Mouse (Mus musculus) limb, embryonic 10.5 days (tissue): ENCODE data around the gene Ptpn13. TPM values are rescaled to one million over a fixed set of nuclear protein-coding genes. Genes with fewer than 3 reads are reported as not detected.

Experiments
- DNase-seq: peaks from one replicate; pipeline ENCODE4 v3.0.0-alpha.2; 2017; ENCODE audit warnings: low spot score
- H3K27ac ChIP-seq: fragments of 300-500 bp; sonication (generic); 2 replicates; pipeline ENCODE4 v1.5.1; 2016; ENCODE audit warnings: mild to moderate bottlenecking
- H3K27me3 ChIP-seq: fragments of 300-500 bp; sonication (generic); 2 replicates; pipeline ENCODE4 v1.6.1; 2016; ENCODE audit warnings: low read depth, mild to moderate bottlenecking; ENCODE audit not compliant: poor library complexity, severe bottlenecking
- H3K36me3 ChIP-seq: fragments of 300-500 bp; sonication (generic); 2 replicates; pipeline ENCODE4 v1.6.1; 2016; ENCODE audit warnings: mild to moderate bottlenecking, moderate library complexity
- H3K4me1 ChIP-seq: fragments of 300-500 bp; sonication (generic); 2 replicates; pipeline ENCODE4 v1.6.1; 2016
- H3K4me3 ChIP-seq: fragments of 300-500 bp; sonication (generic); 2 replicates; pipeline ENCODE4 v1.5.1; 2016; ENCODE audit warnings: mild to moderate bottlenecking, moderate library complexity
- H3K9me3 ChIP-seq: fragments of 300-500 bp; sonication (generic); replicated peaks from 2 replicates; pipeline ENCODE4 v1.6.1; 2016; ENCODE audit warnings: mild to moderate bottlenecking
- WGBS: fragments of 180-500 bp; shearing (Covaris S2); methylation state at CpG from one replicate; pipeline ENCODE4 v1.1.7; 2016; 5-methylcytosine and 5-hydroxymethylcytosine counted together
- polyA plus RNA-seq: library from polyadenylated mRNA; unstranded; fragments of >200 nt; fragmentation: Nextera tagmentation; extraction: Ambion mirVana; gene quantifications from 2 replicates; pipeline ENCODE4 v1.2.1, GENCODE M21; 2016

The Ptpn13 gene
- polyA plus RNA-seq, 1 experiment from 2014 or later, result 11.1 TPM

DNA sequence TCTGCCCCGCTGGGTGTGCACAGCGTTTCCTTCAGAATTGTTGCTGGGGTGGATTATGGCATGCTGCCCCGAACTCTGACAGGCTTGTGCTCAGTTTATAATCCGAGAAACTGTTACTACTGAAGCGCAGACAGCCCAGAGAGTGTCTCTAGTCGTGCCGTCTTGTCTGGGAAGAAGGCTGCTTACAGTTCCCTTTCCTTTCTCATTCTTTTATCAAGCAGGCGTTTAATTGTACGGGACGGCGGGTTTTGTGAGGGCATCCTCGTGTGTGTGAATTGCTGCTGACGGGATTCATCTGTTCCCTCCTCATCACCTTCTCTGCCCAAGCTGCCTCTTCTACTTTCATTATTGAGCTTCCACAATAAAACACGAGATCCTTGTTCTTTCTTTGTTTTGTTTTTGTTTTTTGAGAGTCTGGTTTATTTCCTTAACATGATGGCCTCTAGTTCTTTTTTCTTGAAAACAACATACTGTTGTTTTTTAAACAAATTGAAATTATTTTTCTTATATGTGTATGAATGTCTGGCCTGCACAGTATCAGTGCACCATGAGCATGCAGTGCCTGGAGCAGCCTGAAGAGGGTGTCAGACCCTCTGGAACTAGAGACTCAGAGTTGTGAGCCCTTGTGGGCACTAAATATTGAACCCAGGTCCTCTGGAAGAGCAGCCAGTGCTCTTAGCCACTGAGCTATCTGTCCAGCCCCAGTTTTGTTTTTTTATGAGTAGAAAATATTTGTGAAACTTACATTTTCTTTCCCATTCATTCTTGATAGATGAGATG, 28.6 kb downstream of the Ptpn13 start:
- Histone ChIP-seq H3K36me3 (no peaks in the 10 kb centered on the region), H3K27me3 (no peaks in the 10 kb centered on the region), H3K27ac (no peak overlapping the region), H3K4me3 (no peak overlapping the region), H3K4me1 (peaks cover 2% of the 10 kb centered on the region; the same call in 1 of the 2 replicates), H3K9me3 (no peaks in the 10 kb centered on the region)
- 91% methylated on average over 14 of the region's 14 CpGs for WGBS
- no peak for DNase-seq

DNA sequence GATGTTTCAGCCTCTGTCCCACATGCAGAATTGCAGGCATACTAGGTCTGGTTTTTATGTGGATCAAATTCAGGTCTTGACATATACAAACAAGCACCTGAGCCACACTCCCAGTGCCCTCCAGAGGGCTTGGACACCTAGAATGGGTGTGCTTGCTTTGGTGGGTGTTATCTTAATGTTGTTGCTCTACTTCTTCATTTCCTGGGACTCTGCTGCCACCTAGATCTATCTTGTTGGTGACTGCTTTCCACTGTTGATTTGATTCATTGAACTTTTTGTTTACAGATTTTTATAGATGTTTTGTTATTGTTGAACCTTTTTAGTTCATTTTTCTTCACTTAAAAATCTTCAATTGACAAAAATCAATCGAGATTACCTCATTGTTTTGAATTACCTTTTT, 31.8 kb downstream of the Ptpn13 start:
- no peaks in the 10 kb centered on the region for H3K27me3 ChIP-seq
- DNase-seq, result no peak
- H3K36me3 ChIP-seq, result no peaks in the 10 kb centered on the region
- 90% methylated on average over 1 of the region's 1 CpGs for WGBS
- H3K9me3 ChIP-seq, result no peaks in the 10 kb centered on the region
- no peak overlapping the region for H3K4me3 ChIP-seq
- H3K27ac ChIP-seq, result no peak overlapping the region
- H3K4me1 ChIP-seq, result peaks cover 4% of the 10 kb centered on the region; the same call in 1 of the 2 replicates

DNA sequence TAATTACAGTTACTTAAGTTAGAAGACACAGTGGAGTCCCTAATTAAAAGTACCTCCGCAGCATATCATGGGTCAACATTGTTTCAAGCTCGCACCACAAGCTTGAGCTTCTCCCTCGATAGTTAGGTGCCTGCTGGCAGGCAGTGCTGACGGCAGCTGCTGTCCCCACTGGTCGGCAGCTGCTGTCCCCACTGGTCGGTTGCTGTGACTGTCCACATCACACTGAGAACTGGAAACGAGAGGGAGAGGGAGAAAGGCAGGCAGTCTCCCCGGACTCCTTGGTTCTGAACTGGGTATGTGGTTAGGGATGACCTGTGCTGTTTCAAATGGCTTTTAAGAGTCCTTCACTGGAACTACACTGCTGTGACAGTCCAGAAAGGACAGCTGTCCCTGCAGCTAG, 33.4 kb downstream of the Ptpn13 start:
- WGBS, result 59% methylated on average over 8 of the region's 8 CpGs
- H3K4me3 ChIP-seq, result no peak overlapping the region
- DNase-seq, result no peak
- 0 out of 2 replicates have a peak overlapping the region, but pooled peaks have one; percentile 6 for H3K27ac ChIP-seq
- H3K27me3 ChIP-seq, result no peaks in the 10 kb centered on the region
- no peaks in the 10 kb centered on the region for H3K9me3 ChIP-seq
- H3K4me1 ChIP-seq, result peaks cover 4% of the 10 kb centered on the region; the same call in 1 of the 2 replicates
- no peaks in the 10 kb centered on the region for H3K36me3 ChIP-seq

DNA sequence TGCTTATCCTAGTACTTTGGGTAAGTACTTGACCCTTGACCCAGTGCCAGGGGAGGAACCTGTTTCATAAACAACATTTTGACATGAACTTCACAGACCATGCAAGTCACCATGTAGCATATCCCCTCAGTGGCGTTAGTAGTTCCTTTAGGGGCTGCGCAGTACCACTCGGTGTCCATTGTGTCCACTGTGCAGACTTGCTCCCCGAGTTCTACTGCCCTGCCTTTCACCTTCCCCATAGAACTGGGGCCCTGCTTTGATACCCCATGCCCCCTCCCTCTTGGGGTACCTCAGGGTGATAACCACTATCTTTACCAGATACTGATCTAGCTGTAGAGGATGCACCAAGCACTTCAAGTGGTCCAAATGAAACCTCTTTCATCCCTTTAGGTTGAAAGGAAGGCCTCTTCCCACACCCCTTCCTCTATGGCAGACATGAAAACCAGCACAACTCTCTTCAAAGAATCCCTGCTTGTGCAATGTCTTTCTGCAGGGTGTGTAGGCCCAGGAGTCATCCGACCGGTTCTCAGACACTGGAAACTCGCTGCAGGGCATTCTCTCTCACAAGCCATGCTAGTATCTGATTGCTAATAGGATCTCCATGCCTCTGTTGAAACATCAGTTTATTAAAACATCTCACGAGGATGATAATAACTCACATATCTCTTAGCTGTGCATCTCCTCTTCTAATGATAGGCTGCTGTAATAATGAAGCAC, 34.1 kb downstream of the Ptpn13 start:
- Histone ChIP-seq H3K27me3 (no peaks in the 10 kb centered on the region), H3K9me3 (no peaks in the 10 kb centered on the region), H3K36me3 (no peaks in the 10 kb centered on the region), H3K4me1 (peaks cover 4% of the 10 kb centered on the region; the same call in 1 of the 2 replicates), H3K4me3 (no peak overlapping the region), H3K27ac (no peak overlapping the region)
- WGBS, result 84% methylated on average over 8 of the region's 8 CpGs
- no peak for DNase-seq

DNA sequence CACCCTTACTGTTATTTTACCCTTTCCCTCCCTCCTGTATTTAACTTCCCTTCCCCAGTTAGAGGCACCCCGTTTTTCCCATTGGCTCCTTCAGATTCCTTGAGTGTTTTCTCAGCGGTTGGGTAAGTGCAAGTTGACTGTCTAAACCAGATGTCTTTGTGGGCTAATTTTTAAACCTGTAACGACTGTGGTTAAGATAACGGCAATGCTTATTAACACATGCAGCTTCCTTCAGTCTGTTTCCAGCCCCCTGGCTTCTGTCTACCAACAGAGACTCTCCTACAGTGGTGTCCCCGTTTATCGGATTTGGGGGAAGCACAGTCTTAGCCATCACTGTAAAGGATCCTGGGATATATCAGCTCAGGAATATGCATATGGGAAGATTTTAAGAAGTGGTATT, 35.9 kb downstream of the Ptpn13 start:
- WGBS, result 81% methylated on average over 6 of the region's 6 CpGs
- Histone ChIP-seq H3K27me3 (no peaks in the 10 kb centered on the region), H3K27ac (no peak overlapping the region), H3K4me3 (no peak overlapping the region), H3K9me3 (no peaks in the 10 kb centered on the region), H3K36me3 (no peaks in the 10 kb centered on the region), H3K4me1 (peaks cover 4% of the 10 kb centered on the region; the same call in 1 of the 2 replicates)
- no peak for DNase-seq

DNA sequence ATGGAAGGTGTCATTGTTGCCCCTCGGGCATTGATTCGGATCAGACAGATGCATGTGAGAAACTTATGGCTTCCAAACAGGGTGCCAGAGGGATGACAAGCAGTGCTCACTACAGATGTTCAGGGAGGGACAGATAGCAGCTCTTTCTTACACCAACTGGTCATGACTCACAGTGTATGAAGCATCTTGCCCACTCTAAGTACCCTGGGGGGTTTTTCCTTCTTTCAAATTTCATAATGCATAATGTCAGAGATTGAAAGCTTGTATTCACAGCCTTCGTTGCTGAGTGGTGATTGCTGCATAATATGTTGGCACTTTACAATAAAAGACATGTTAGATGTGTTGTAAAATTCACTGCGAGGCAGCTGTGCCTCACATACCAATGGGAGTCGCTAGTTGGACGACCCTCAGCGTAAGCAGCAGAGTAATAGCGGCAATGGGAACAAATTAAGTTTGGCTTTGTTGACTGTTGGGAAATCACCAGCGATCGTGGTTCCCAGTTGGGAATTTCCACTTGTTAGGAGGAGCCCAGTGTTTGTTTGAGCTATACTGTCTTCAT, 38.7 kb downstream of the Ptpn13 start:
- Histone ChIP-seq H3K27me3 (no peaks in the 10 kb centered on the region), H3K27ac (no peak overlapping the region), H3K36me3 (no peaks in the 10 kb centered on the region), H3K4me1 (0 out of 2 replicates have a peak, but pooled peaks cover under 1% of the 10 kb centered on the region), H3K4me3 (no peak overlapping the region), H3K9me3 (no peaks in the 10 kb centered on the region)
- no peak for DNase-seq
- 83% methylated on average over 10 of the region's 10 CpGs for WGBS

DNA sequence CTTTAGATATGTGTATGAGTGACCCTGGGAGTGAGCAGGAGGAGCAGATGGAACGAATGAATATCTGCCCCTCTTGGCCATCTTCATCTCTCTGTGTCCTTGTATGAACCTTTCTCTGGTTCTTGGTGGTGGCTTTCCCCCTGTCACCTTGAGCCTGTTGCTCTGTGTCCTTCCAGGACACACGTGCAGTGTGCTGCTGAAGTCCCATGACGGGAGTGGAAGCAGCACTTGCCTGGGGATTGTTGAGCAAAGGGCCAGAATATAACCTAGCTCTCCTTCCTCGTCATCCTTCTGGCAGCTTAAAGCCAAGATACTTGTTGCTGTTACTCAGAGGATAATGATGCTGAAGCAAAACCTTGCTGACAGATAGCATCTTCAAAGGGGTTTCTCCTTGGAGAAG, 39.3 kb downstream of the Ptpn13 start:
- no peak overlapping the region for H3K4me3 ChIP-seq
- H3K27ac ChIP-seq, result no peak overlapping the region
- no peak for DNase-seq
- no peaks in the 10 kb centered on the region for H3K36me3 ChIP-seq
- no peaks in the 10 kb centered on the region for H3K4me1 ChIP-seq
- H3K27me3 ChIP-seq, result no peaks in the 10 kb centered on the region
- WGBS, result 84% methylated on average over 4 of the region's 4 CpGs
- no peaks in the 10 kb centered on the region for H3K9me3 ChIP-seq

DNA sequence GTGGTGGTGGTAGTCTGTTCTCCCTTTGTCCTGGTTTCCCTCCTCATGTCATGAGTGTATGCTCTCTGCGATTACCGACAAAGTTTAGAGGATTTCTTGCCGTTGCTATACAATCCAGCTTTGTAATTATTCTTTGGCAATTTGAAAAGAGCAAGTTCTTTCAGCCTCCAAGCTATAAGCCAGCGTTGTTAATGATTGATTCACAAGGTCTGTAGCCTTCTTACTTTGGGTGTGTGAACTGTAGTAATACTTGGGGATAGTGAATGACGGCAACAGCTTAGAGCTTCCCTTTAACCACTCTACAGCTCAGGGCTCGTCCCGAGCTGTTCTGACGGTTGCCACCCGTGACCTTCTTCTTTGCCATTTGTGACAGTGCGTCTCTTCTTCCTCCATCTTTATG, 39.8 kb downstream of the Ptpn13 start:
- DNase-seq, result no peak
- Histone ChIP-seq H3K27ac (no peak overlapping the region), H3K4me1 (no peaks in the 10 kb centered on the region), H3K4me3 (no peak overlapping the region), H3K9me3 (no peaks in the 10 kb centered on the region), H3K36me3 (no peaks in the 10 kb centered on the region), H3K27me3 (no peaks in the 10 kb centered on the region)
- WGBS, result 92% methylated on average over 10 of the region's 10 CpGs

DNA sequence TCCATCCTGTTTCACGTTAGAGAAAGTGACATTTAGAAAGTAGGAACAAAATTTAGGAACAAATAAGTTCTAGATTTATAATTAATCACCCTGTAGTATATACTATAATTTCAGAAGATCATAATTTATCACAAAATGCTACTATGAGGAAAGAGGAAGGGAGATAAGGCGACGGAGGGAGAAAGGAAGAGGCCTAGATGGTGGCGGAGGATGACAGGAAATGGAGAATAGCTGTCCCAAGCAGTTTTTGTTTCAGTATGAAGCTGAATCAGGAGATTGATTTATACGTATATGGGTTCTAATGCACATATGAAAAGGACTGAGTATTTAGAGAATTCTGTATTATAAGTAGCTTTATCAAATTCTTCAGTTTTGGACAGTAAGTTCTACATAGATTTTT, 47.7 kb downstream of the Ptpn13 start:
- 90% methylated on average over 5 of the region's 5 CpGs for WGBS
- no peaks in the 10 kb centered on the region for H3K36me3 ChIP-seq
- H3K4me3 ChIP-seq, result no peak overlapping the region
- no peak overlapping the region for H3K27ac ChIP-seq
- DNase-seq, result no peak
- H3K27me3 ChIP-seq, result no peaks in the 10 kb centered on the region
- no peaks in the 10 kb centered on the region for H3K9me3 ChIP-seq
- no peaks in the 10 kb centered on the region for H3K4me1 ChIP-seq

DNA sequence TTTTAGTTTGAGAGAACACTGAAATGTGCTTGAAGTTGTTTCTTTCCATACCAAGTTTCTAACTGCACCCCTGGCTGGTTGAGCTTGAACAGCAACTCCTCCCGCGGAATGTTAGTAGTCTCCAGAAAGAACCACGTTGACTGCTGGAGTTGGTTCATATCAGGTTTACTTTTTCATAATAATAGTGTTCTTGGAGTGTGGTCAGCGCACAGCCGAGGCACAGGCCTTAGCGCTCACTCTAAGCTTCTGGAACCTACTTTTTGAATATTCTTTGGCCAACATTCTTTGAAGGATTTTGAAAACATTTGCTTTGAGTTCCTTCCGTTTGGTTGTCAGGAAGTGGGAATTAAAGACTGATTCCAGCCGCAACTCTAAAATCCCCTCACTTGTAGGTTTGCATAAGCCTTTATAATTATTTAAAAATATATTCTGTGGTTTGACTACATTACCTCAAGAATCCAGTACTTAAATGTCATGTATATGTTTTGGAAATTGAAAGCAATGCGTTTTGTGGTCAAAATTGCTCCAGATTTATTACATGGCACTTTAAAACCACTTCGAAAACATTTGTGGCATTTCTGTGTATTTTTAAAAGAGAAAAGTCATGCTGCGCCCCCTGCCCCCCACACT, 48.6 kb downstream of the Ptpn13 start:
- Histone ChIP-seq H3K4me3 (no peak overlapping the region), H3K27ac (no peak overlapping the region), H3K36me3 (no peaks in the 10 kb centered on the region), H3K9me3 (no peaks in the 10 kb centered on the region), H3K27me3 (no peaks in the 10 kb centered on the region), H3K4me1 (no peaks in the 10 kb centered on the region)
- WGBS, result 93% methylated on average over 11 of the region's 11 CpGs
- DNase-seq, result no peak

DNA sequence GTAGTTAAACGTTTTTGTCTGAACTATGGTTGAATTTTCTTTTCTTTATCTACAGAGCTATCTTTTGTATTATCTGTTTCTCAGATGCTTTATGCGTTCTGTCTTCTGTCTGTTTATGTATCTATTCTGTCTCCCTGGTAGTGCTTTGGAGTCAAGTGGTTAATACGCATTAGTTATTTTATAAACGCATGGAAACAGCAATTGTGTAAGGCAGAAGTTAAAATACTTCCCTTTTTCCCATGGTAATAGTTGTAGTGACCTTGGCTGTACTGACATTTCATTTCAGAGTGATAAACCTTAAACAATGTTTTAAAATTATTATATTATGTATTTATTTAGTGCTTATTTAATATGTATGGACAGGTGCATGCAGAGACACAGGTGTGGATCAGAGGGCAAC, 49.3 kb downstream of the Ptpn13 start:
- Histone ChIP-seq H3K4me3 (no peak overlapping the region), H3K9me3 (no peaks in the 10 kb centered on the region)
- WGBS, result 92% methylated on average over 4 of the region's 4 CpGs

DNA sequence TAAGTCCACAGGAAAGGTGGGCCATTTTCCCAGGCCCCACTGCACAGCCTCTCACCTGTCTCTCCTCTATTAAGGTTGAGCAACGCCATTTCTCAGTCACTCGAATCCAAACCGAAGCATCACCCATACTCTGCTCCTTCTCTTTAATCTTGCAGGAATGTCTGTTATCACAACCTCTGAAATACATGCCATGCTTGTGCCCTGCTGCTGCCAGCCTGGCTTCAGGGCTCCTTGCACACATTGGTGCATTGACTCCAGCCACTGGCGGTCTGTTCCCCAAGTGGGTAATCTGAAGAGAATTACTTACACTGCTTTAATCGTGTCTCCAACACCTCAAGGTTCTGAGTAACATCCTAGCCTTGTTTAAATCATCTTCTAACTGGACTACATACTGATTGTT, 50.5 kb downstream of the Ptpn13 start:
- no peaks in the 10 kb centered on the region for H3K9me3 ChIP-seq
- no peak overlapping the region for H3K4me3 ChIP-seq
- no peak for DNase-seq
- no peaks in the 10 kb centered on the region for H3K4me1 ChIP-seq
- H3K27me3 ChIP-seq, result no peaks in the 10 kb centered on the region
- no peaks in the 10 kb centered on the region for H3K36me3 ChIP-seq
- no peak overlapping the region for H3K27ac ChIP-seq
- 90% methylated on average over 5 of the region's 5 CpGs for WGBS

More for the DNA sequence above, 49.3 kb downstream of the Ptpn13 start:
- no peaks in the 10 kb centered on the region for H3K36me3 ChIP-seq
- no peaks in the 10 kb centered on the region for H3K4me1 ChIP-seq
- H3K27ac ChIP-seq, result no peak overlapping the region
- no peaks in the 10 kb centered on the region for H3K27me3 ChIP-seq
- no peak for DNase-seq

DNA sequence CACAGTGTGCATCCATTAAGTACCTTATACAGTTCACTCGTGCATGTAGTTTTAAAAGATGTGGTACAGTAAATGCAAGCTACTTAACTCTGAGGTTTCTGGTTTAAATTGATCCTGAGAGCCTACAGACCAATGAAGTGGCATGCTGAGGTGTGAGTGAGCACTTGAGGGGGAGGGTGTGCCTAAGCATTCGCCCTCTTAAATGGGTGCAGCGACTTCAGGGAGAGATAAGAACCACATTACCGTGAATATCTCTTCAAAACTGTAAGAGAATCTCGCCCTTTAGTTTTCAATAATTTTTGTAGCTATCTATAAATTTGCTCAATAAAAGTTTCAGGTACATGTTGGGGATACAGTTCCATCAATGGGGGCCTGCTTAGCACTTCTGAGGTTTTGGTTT, 54.5 kb downstream of the Ptpn13 start:
- Histone ChIP-seq H3K27ac (no peak overlapping the region), H3K4me3 (no peak overlapping the region), H3K36me3 (no peaks in the 10 kb centered on the region), H3K27me3 (no peaks in the 10 kb centered on the region), H3K4me1 (no peaks in the 10 kb centered on the region), H3K9me3 (no peaks in the 10 kb centered on the region)
- DNase-seq, result no peak
- 94% methylated on average over 5 of the region's 5 CpGs for WGBS
